Mouse (Mus musculus) CH12.LX (cell line): ENCODE measurements at regions not wholly inside any gene's neighbourhood (a gene's known extent, or its start where the extent isn't known, plus 50 kb on each side); places are given as distances from the start of the nearest gene placed in this dataset.
"Not testable (repeated sequence)": the region's sequence is repeated elsewhere in the genome, so short reads cannot be mapped to it uniquely, and the experiment has no call there.

Experiments used
- DNase-seq: peaks from one replicate; pipeline ENCODE4 v3.0.0-alpha.2; 2013; ENCODE audit errors: extremely low read depth
- H3K27ac ChIP-seq: 2 replicates; pipeline ENCODE4 v1.5.1; 2012; ENCODE audit warnings: low read depth, mild to moderate bottlenecking, control low read depth, moderate library complexity; ENCODE audit not compliant: insufficient read depth
- H3K27me3 ChIP-seq: replicated peaks from 2 replicates; pipeline ENCODE3; 2012; ENCODE audit warnings: inconsistent platforms
- H3K36me3 ChIP-seq, 2 experiments: replicated peaks in 1 of 2; 2 replicates each; pipeline versions ENCODE3 to v1.6.1; 2012; ENCODE audit warnings: inconsistent platforms in 1 of 2, low read length in 1 of 2, mild to moderate bottlenecking in 1 of 2, mixed read lengths in 1 of 2, moderate library complexity in 1 of 2; ENCODE audit not compliant: control insufficient read depth in 1 of 2, insufficient read depth in 1 of 2
- H3K4me1 ChIP-seq, 2 experiments: 2 replicates each; pipeline ENCODE4 v1.6.1; 2012; ENCODE audit warnings: inconsistent platforms in 1 of 2, moderate library complexity in 1 of 2; ENCODE audit not compliant: insufficient read depth in 2 of 2, control insufficient read depth in 1 of 2
- H3K4me2 ChIP-seq: 2 replicates; pipeline ENCODE4 v1.6.1; 2012; ENCODE audit warnings: low read depth, mild to moderate bottlenecking, control low read depth; ENCODE audit not compliant: poor library complexity, insufficient read depth, severe bottlenecking
- H3K4me3 ChIP-seq, 3 experiments: fragments of 150-350 bp in 1 of 3; sonication (generic) in 1 of 3; replicated peaks in 1 of 3; 2 replicates each; pipeline versions ENCODE3 to v1.5.1; 2011 to 2012; ENCODE audit warnings: low read depth in 2 of 3, low read length in 2 of 3, mild to moderate bottlenecking in 2 of 3, moderate library complexity in 2 of 3, control low read depth in 1 of 3, improper control_type of control experiment in 1 of 3, inconsistent platforms in 1 of 3, mixed read lengths in 1 of 3; ENCODE audit not compliant: poor library complexity in 1 of 3
- H3K79me2 ChIP-seq: replicated peaks from 2 replicates; pipeline ENCODE4 v1.6.1; 2012; ENCODE audit warnings: mild to moderate bottlenecking, moderate library complexity; ENCODE audit not compliant: control insufficient read depth, poor library complexity, insufficient read depth, severe bottlenecking; ENCODE audit errors: extremely low read depth
- H3K9ac ChIP-seq: 2 replicates; pipeline ENCODE4 v1.6.1; 2012; ENCODE audit warnings: low read depth, mild to moderate bottlenecking, control low read depth, moderate library complexity; ENCODE audit not compliant: insufficient read depth
- H3K9me3 ChIP-seq: replicated peaks from 2 replicates; pipeline ENCODE3; 2012; ENCODE audit warnings: low read length, inconsistent platforms, mixed read lengths
- BHLHE40 ChIP-seq: IDR thresholded peaks from 2 replicates; pipeline ENCODE4 v1.6.1; 2011; ENCODE audit warnings: mild to moderate bottlenecking, low read depth, low read length, improper control_type of control experiment
- CHD1 ChIP-seq: IDR thresholded peaks from 2 replicates; pipeline ENCODE4 v1.6.1; 2012; ENCODE audit warnings: low read depth, low read length, improper control_type of control experiment, inconsistent platforms
- E2F4 ChIP-seq: IDR thresholded peaks from 2 replicates; pipeline ENCODE4 v1.6.1; 2011; ENCODE audit warnings: low read depth, low read length, improper control_type of control experiment; ENCODE audit not compliant: insufficient replicate concordance
- EP300 ChIP-seq: IDR thresholded peaks from 2 replicates; pipeline ENCODE4 v1.6.1; 2011; ENCODE audit warnings: low read length, improper control_type of control experiment
- IRF4 ChIP-seq: IDR thresholded peaks from 2 replicates; pipeline ENCODE4 v1.6.1; 2014; ENCODE audit warnings: low read depth, mild to moderate bottlenecking, inconsistent platforms, low read length, improper control_type of control experiment
- MAZ ChIP-seq: IDR thresholded peaks from 2 replicates; pipeline ENCODE4 v1.6.1; 2012; ENCODE audit warnings: low read depth, mild to moderate bottlenecking, inconsistent platforms, low read length, improper control_type of control experiment, moderate library complexity
- POLR2A ChIP-seq: IDR thresholded peaks from 2 replicates; pipeline ENCODE4 v1.6.1; 2011; ENCODE audit warnings: low read depth, mild to moderate bottlenecking, improper control_type of control experiment, low read length
- SIN3A ChIP-seq: IDR thresholded peaks from 2 replicates; pipeline ENCODE4 v1.6.1; 2012; ENCODE audit warnings: low read length, improper control_type of control experiment, inconsistent platforms
- TCF12 ChIP-seq: IDR thresholded peaks from 2 replicates; pipeline ENCODE4 v1.6.1; 2014; ENCODE audit warnings: low read depth, mild to moderate bottlenecking, inconsistent platforms, low read length, improper control_type of control experiment
- UBTF ChIP-seq: IDR thresholded peaks from 2 replicates; pipeline ENCODE4 v1.6.1; 2012; ENCODE audit warnings: low read depth, mild to moderate bottlenecking, inconsistent platforms, low read length, improper control_type of control experiment, moderate library complexity
- USF1 ChIP-seq: IDR thresholded peaks from 2 replicates; pipeline ENCODE4 v1.6.1; 2014; ENCODE audit warnings: low read depth, mild to moderate bottlenecking, inconsistent platforms, low read length, improper control_type of control experiment
- ZMIZ1 ChIP-seq: IDR thresholded peaks from 2 replicates; pipeline ENCODE4 v1.6.1; 2012; ENCODE audit warnings: low read depth, mild to moderate bottlenecking, inconsistent platforms, low read length, improper control_type of control experiment
- dilution Hi-C: fragments of 300-500 bp; cut with MboI; formaldehyde crosslinking; loops from 2 replicates; pipeline ENCODE4 v1.14.3; 2020; ENCODE audit warnings: low sequenced_read_pairs; ENCODE audit not compliant: extremely low pct_unique_long_range_greater_than_20kb, extremely low pct_ligation_motif_present
- in situ Hi-C: fragments of 300-500 bp; cut with MboI; formaldehyde crosslinking; loops from 3 replicates; pipeline ENCODE4 v1.14.3; 2019; ENCODE audit warnings: low sequenced_read_pairs, low pct_ligation_motif_present, low pct_unique_long_range_greater_than_20kb, mixed read lengths

- TF ChIP-seq POLR2A (no peak), SIN3A (no peak), UBTF (no peak), CHD1 (no peak), USF1 (no peak), IRF4 (no peak), BHLHE40 (no peak), TCF12 (no peak)
- H3K4me2 ChIP-seq, result no peak overlapping the region
- dilution Hi-C loops, result no loop called here
- no peaks in the 10 kb centered on the region for H3K4me1 ChIP-seq
- DNase-seq, result no peak
- no peaks in the 10 kb centered on the region for H3K36me3 ChIP-seq
- no peaks in the 10 kb centered on the region for H3K79me2 ChIP-seq
- H3K9me3 ChIP-seq, result peaks cover 78% of the 10 kb centered on the region
- no peak overlapping the region for H3K9ac ChIP-seq
- no peak overlapping the region for H3K27ac ChIP-seq
- H3K4me3 ChIP-seq, result no peak overlapping the region
- no peaks in the 10 kb centered on the region for H3K27me3 ChIP-seq
- in situ Hi-C loops, result no loop called here
Measured at GRCm38 (mm10) chr13:60480731-60481431, 120.9 kb upstream of the Dapk1 start.

GRCm38 (mm10) chr13:60481451-60481850 is 120.3 kb upstream of the Dapk1 start:
- H3K4me2 ChIP-seq, H3K4me3 ChIP-seq, H3K79me2 ChIP-seq, in situ Hi-C loops, H3K9ac ChIP-seq, dilution Hi-C loops, H3K36me3 ChIP-seq, H3K4me1 ChIP-seq, DNase-seq, H3K27me3 ChIP-seq, H3K27ac ChIP-seq: not testable (repeated sequence)
- H3K9me3 ChIP-seq, result peaks cover 77% of the 10 kb centered on the region

GRCm38 (mm10) chr13:60481946-60482345 is 119.8 kb upstream of the Dapk1 start:
- TF ChIP-seq E2F4 (no peak), ZMIZ1 (no peak), EP300 (no peak), MAZ (no peak)
- TF ChIP-seq, all 38 proteins: peak for 0
- H3K9ac ChIP-seq, result no peak overlapping the region
- dilution Hi-C loops, result no loop called here
- no peak overlapping the region for H3K4me3 ChIP-seq
- H3K4me1 ChIP-seq, result no peaks in the 10 kb centered on the region
- H3K36me3 ChIP-seq, result no peaks in the 10 kb centered on the region
- H3K4me2 ChIP-seq, result no peak overlapping the region
- in situ Hi-C loops, result no loop called here
- DNase-seq, result no peak
- no peaks in the 10 kb centered on the region for H3K27me3 ChIP-seq
- H3K79me2 ChIP-seq, result no peaks in the 10 kb centered on the region
- no peak overlapping the region for H3K27ac ChIP-seq
- peaks cover 74% of the 10 kb centered on the region for H3K9me3 ChIP-seq
